Mouse (Mus musculus) G1E (cell line): ENCODE measurements at regions not wholly inside any gene's neighbourhood (a gene's known extent, or its start where the extent isn't known, plus 50 kb on each side); places are given as distances from the start of the nearest gene placed in this dataset.

Source experiments
- CTCF ChIP-seq: IDR thresholded peaks from 2 replicates; pipeline ENCODE4 v1.5.1; 2012; ENCODE audit warnings: low read depth, low read length, inconsistent platforms, mixed read lengths
- POLR2AphosphoS5 ChIP-seq: IDR thresholded peaks from 2 replicates; pipeline ENCODE4 v1.6.1; 2012; ENCODE audit warnings: low read depth, low read length, inconsistent platforms; ENCODE audit not compliant: insufficient replicate concordance

GRCm38 (mm10) chr3:37886705-37887454 lies 162.6 kb upstream of the Gm5148 start:
- TF ChIP-seq CTCF (no peak), POLR2AphosphoS5 (no peak)
